Mouse (Mus musculus) embryonic facial prominence, embryonic 11.5 days (tissue): ENCODE results near the gene Kcmf1. TPM values are rescaled to one million over a fixed set of nuclear protein-coding genes. Genes with fewer than 3 reads are reported as not detected.
A peak's percentile ranks its signal among the peaks of the same experiment; 100 is the strongest.

Experiments
- ATAC-seq: fragments of 200-750 bp; cut with Nextera tagmentation; replicated peaks from 2 replicates; pipeline ENCODE4 v1.8.0; 2017; ENCODE audit warnings: low read depth; ENCODE audit not compliant: insufficient number of reproducible peaks, low FRiP score, low TSS enrichment
- DNase-seq: peaks from one replicate; pipeline ENCODE4 v3.0.0-alpha.2; 2015; ENCODE audit warnings: low spot score
- H3K27ac ChIP-seq: fragments of 300-500 bp; sonication (generic); replicated peaks from 2 replicates; pipeline ENCODE4 v1.5.1; 2014; ENCODE audit warnings: mild to moderate bottlenecking, low read depth, low read length, control low read depth
- H3K27me3 ChIP-seq: fragments of 300-500 bp; sonication (generic); 2 replicates; pipeline ENCODE4 v1.6.1; 2014; ENCODE audit warnings: mild to moderate bottlenecking, low read length, moderate library complexity, mixed read lengths; ENCODE audit not compliant: control insufficient read depth, insufficient read depth
- H3K36me3 ChIP-seq: fragments of 300-500 bp; sonication (generic); replicated peaks from 2 replicates; pipeline ENCODE4 v1.6.1; 2014; ENCODE audit warnings: low read depth, mild to moderate bottlenecking, low read length, moderate library complexity, mixed read lengths; ENCODE audit not compliant: control insufficient read depth, insufficient read depth
- H3K4me1 ChIP-seq: fragments of 300-500 bp; sonication (generic); 2 replicates; pipeline ENCODE4 v1.6.1; 2014; ENCODE audit warnings: low read length, mixed read lengths; ENCODE audit not compliant: control insufficient read depth, insufficient read depth
- H3K4me2 ChIP-seq: fragments of 300-500 bp; sonication (generic); 2 replicates; pipeline ENCODE4 v1.6.1; 2014; ENCODE audit warnings: low read depth, mild to moderate bottlenecking, control low read depth, low read length, moderate library complexity
- H3K4me3 ChIP-seq: fragments of 300-500 bp; sonication (generic); 2 replicates; pipeline ENCODE4 v1.5.1; 2014; ENCODE audit warnings: low read depth, low read length, control low read depth
- H3K9ac ChIP-seq: fragments of 300-500 bp; sonication (generic); replicated peaks from 2 replicates; pipeline ENCODE4 v1.6.1; 2014; ENCODE audit warnings: mild to moderate bottlenecking, control low read depth, low read length
- H3K9me3 ChIP-seq: fragments of 300-500 bp; sonication (generic); replicated peaks from 2 replicates; pipeline ENCODE4 v1.6.1; 2016; ENCODE audit warnings: mild to moderate bottlenecking, low read length, inconsistent platforms, mixed read lengths; ENCODE audit not compliant: control insufficient read depth
- WGBS: fragments of 180-500 bp; shearing (Covaris S2); extraction: QIAGEN DNeasy Blood & Tissue Kit; methylation state at CpG from one replicate; pipeline ENCODE4 v1.1.7; 2014; 5-methylcytosine and 5-hydroxymethylcytosine counted together
- polyA plus RNA-seq: library from polyadenylated mRNA; unstranded; fragments of >200 nt; fragmentation: Nextera tagmentation; extraction: Ambion mirVana; gene quantifications from 2 replicates; pipeline ENCODE4 v1.2.1, GENCODE M21; 2014

The Kcmf1 gene
- polyA plus RNA-seq, 1 experiment from 2014 or later = 50.1 TPM

GRCm38 (mm10) chr6:72931533-72931932, 31.8 kb upstream of the Kcmf1 start:
- H3K36me3 ChIP-seq = no peaks in the 10 kb centered on the region
- WGBS = 86% methylated on average over 3 of the region's 3 CpGs
- H3K9me3 ChIP-seq = no peaks in the 10 kb centered on the region
- DNase-seq (no peak), ATAC-seq (no peak)
- H3K9ac ChIP-seq = no peak overlapping the region
- no peak overlapping the region for H3K27ac ChIP-seq
- H3K4me1 ChIP-seq = no peaks in the 10 kb centered on the region
- no peaks in the 10 kb centered on the region for H3K27me3 ChIP-seq
- no peak overlapping the region for H3K4me2 ChIP-seq
- H3K4me3 ChIP-seq = no peak overlapping the region

- 83% methylated on average over 4 of the region's 4 CpGs for WGBS
- no peaks in the 10 kb centered on the region for H3K36me3 ChIP-seq
- no peak overlapping the region for H3K4me2 ChIP-seq
- no peaks in the 10 kb centered on the region for H3K27me3 ChIP-seq
- DNase-seq (no peak), ATAC-seq (no peak)
- H3K4me1 ChIP-seq = no peaks in the 10 kb centered on the region
- H3K4me3 ChIP-seq = no peak overlapping the region
- H3K9me3 ChIP-seq = no peaks in the 10 kb centered on the region
- H3K27ac ChIP-seq = no peak overlapping the region
- no peak overlapping the region for H3K9ac ChIP-seq
These were observed 30.1 kb upstream of the Kcmf1 start for GRCm38 (mm10) chr6:72929795-72930398.

GRCm38 (mm10) chr6:72926755-72927482, 27.1 kb upstream of the Kcmf1 start:
- H3K36me3 ChIP-seq = no peaks in the 10 kb centered on the region
- no peak overlapping the region for H3K9ac ChIP-seq
- DNase-seq (peak; percentile 56), ATAC-seq (peak; percentile 52; the same call in 1 of the 2 replicates)
- no peak overlapping the region for H3K27ac ChIP-seq
- H3K4me2 ChIP-seq = no peak overlapping the region
- WGBS = 13% methylated on average over 9 of the region's 9 CpGs
- H3K9me3 ChIP-seq = no peaks in the 10 kb centered on the region
- no peaks in the 10 kb centered on the region for H3K27me3 ChIP-seq
- no peak overlapping the region for H3K4me3 ChIP-seq
- H3K4me1 ChIP-seq = no peaks in the 10 kb centered on the region

GRCm38 (mm10) chr6:72926031-72926430, 26.3 kb upstream of the Kcmf1 start:
- no peak overlapping the region for H3K4me2 ChIP-seq
- no peaks in the 10 kb centered on the region for H3K4me1 ChIP-seq
- ATAC-seq = no peak
- no peak overlapping the region for H3K4me3 ChIP-seq
- no peaks in the 10 kb centered on the region for H3K36me3 ChIP-seq
- DNase-seq = no peak
- WGBS = 82% methylated on average over 4 of the region's 4 CpGs
- H3K9ac ChIP-seq = no peak overlapping the region
- H3K27ac ChIP-seq = no peak overlapping the region
- H3K27me3 ChIP-seq = no peaks in the 10 kb centered on the region
- no peaks in the 10 kb centered on the region for H3K9me3 ChIP-seq

- 87% methylated on average over 8 of the region's 8 CpGs for WGBS
- no peaks in the 10 kb centered on the region for H3K36me3 ChIP-seq
- H3K4me1 ChIP-seq = no peaks in the 10 kb centered on the region
- H3K4me3 ChIP-seq = no peak overlapping the region
- H3K9me3 ChIP-seq = no peaks in the 10 kb centered on the region
- no peak overlapping the region for H3K27ac ChIP-seq
- DNase-seq (no peak), ATAC-seq (no peak)
- no peak overlapping the region for H3K4me2 ChIP-seq
- no peaks in the 10 kb centered on the region for H3K27me3 ChIP-seq
- H3K9ac ChIP-seq = no peak overlapping the region
These were observed 23.6 kb upstream of the Kcmf1 start for GRCm38 (mm10) chr6:72923381-72923780.

- Histone ChIP-seq H3K9ac (no peak overlapping the region), H3K9me3 (no peaks in the 10 kb centered on the region), H3K4me3 (no peak overlapping the region), H3K27ac (no peak overlapping the region), H3K27me3 (no peaks in the 10 kb centered on the region), H3K4me2 (no peak overlapping the region), H3K36me3 (no peaks in the 10 kb centered on the region), H3K4me1 (no peaks in the 10 kb centered on the region)
- ATAC-seq (no peak), DNase-seq (no peak)
- 95% methylated on average over 3 of the region's 3 CpGs for WGBS
These were observed 21.3 kb upstream of the Kcmf1 start for GRCm38 (mm10) chr6:72921081-72921480.

- Histone ChIP-seq H3K4me1 (no peaks in the 10 kb centered on the region), H3K4me2 (no peak overlapping the region), H3K4me3 (no peak overlapping the region), H3K27ac (no peak overlapping the region), H3K9me3 (no peaks in the 10 kb centered on the region), H3K9ac (no peak overlapping the region), H3K36me3 (no peaks in the 10 kb centered on the region), H3K27me3 (no peaks in the 10 kb centered on the region)
- DNase-seq (no peak), ATAC-seq (no peak)
- WGBS = 57% methylated on average over 9 of the region's 9 CpGs
These were observed 18.8 kb upstream of the Kcmf1 start for GRCm38 (mm10) chr6:72918510-72919033.

GRCm38 (mm10) chr6:72916330-72916729, 16.6 kb upstream of the Kcmf1 start:
- Histone ChIP-seq H3K27ac (no peak overlapping the region), H3K4me2 (no peak overlapping the region), H3K36me3 (no peaks in the 10 kb centered on the region), H3K9ac (no peak overlapping the region), H3K4me3 (no peak overlapping the region), H3K27me3 (no peaks in the 10 kb centered on the region), H3K9me3 (no peaks in the 10 kb centered on the region), H3K4me1 (no peaks in the 10 kb centered on the region)
- 81% methylated on average over 7 of the region's 7 CpGs for WGBS
- ATAC-seq (no peak), DNase-seq (no peak)
